Mouse (Mus musculus): ENCODE data around the gene Snx21.

- TF ChIP-seq POLR2A (IDR thresholded peaks at IDR 0.05; ENCODE audit: insufficient read depth, low read depth, low read length), result no peak
- no peak for TF ChIP-seq CTCF (IDR thresholded peaks at IDR 0.05; ENCODE audit: insufficient read depth, low read depth, low read length)
Observed at GRCm38 (mm10) chr2:164803201-164803920, 17.7 kb downstream of the Snx21 start.
